Mouse (Mus musculus) kidney, adult 11 months (tissue): ENCODE data around the gene Pkd1l3.

ENCODE experiments used
- DNase-seq: peaks from one replicate; pipeline ENCODE4 v3.0.0; 2022

Gene Pkd1l3

GRCm38 (mm10) chr8:109635146-109635545 lies 20.8 kb downstream of the Pkd1l3 start:
- DNase-seq: no peak

GRCm38 (mm10) chr8:109638851-109639250 lies 24.5 kb downstream of the Pkd1l3 start:
- DNase-seq: no peak

- DNase-seq: no peak
These were observed 26.1 kb downstream of the Pkd1l3 start for GRCm38 (mm10) chr8:109640410-109640809.

DNA sequence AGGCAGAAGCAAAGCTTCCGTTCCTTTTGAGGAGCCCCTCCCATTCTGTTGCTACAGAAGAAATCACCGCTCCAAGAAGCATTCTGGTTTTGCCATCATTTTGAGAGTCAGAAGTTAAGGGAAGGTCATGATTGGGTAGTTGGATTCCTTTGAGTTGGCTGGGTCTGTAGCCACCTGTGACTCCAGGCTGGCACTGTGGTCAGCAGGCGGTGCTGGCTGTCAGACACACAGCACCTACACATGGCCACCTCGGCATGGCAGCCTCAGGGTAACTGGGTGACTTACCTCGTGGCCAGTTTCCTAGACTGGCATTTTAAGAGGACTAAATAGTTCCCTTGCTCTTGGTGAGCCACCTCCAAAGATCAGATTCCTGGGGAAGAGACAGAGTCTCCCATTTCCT lies 26.9 kb downstream of the Pkd1l3 start:
- DNase-seq: no peak

DNA sequence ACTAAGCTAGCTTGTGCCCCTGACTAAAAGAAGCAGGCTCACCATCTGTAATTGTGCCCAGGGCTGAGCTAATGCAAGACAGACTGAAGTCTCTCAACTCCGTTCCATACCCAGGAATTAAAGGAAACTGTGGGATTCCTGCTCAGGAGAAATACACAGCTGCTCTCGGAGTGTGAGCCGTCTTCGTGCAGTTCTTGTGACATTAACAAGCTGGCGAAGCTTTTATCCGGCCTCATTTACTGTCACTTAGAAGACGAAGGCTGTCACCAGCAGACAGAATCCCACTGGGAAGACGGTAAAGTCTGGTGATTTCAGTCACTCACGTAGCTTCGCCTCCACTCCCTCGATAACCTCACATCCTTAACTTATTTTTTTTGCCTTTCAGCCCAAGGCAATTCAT lies 33.0 kb downstream of the Pkd1l3 start:
- DNase-seq: no peak

GRCm38 (mm10) chr8:109648469-109648868 lies 34.2 kb downstream of the Pkd1l3 start:
- DNase-seq: no peak

GRCm38 (mm10) chr8:109650801-109651200 lies 36.5 kb downstream of the Pkd1l3 start:
- no peak for DNase-seq

GRCm38 (mm10) chr8:109656860-109657259 lies 42.5 kb downstream of the Pkd1l3 start:
- DNase-seq: no peak

DNA sequence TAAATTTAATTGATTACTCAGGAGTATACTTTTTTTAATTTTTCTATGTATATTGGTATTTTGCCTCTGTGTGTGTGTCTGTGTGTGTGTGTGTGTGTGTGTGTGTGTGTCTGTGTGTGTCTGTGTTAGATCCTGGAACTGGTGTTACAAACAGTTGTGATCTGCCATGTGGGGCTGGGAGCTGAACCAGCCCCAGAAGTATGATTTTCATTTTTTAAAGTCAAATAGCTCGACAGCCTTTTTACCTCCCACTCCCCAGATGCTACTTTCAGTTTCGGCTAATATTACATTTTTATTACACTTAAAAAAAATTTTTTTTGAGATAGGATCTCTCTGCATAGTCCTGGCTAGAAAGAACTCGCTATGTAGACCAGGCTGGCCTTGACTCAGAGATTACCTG lies 48.0 kb downstream of the Pkd1l3 start:
- DNase-seq: no peak

DNA sequence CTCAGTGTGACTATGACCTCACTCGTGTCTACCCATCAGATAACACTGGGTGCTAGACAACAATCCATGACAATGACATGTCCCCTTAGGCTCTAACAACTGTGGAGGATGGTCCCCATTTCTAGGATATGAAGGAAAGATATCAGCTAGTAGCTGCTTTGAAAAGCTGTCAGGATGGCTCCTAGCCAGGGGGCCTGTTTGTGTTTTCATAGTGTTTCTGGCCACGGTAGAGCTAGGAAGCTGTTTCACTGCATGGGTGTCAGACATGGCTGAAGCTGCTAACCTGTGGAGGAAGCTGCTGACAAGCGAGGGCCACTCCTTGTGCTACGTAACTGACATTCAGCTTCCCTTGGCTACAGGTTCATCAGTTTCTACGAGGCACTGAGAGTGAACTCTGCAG lies 52.3 kb downstream of the Pkd1l3 start:
- DNase-seq: no peak

GRCm38 (mm10) chr8:109672656-109673055 lies 58.3 kb downstream of the Pkd1l3 start:
- no peak for DNase-seq

- DNase-seq: peak; percentile 48
These were observed 59.3 kb downstream of the Pkd1l3 start for GRCm38 (mm10) chr8:109673596-109673995.

GRCm38 (mm10) chr8:109675896-109676643 lies 61.8 kb downstream of the Pkd1l3 start:
- DNase-seq: no peak

DNA sequence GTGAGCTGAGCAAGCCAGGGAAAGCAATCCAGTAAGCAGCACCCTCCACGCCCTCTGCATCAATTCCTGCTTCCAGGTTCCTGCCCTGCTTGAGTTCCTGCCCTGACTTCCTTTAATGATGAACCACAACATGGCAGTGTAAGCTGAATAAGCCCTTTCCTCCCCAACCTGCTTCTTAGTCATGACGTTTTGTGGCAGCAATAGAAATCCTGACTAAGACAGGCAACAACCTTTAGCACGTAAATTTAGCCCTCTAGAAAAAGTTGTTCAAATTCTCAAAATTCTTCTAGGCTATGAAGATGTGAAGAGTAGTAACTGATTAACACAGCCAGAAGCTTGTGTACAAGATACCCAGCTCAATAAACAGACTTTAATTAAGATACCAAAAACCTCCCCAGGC lies 67.2 kb downstream of the Pkd1l3 start:
- peak; percentile 19 for DNase-seq

- DNase-seq: no peak
These were observed 67.8 kb downstream of the Pkd1l3 start for GRCm38 (mm10) chr8:109682120-109682519.

GRCm38 (mm10) chr8:109687248-109687647 lies 72.9 kb downstream of the Pkd1l3 start:
- DNase-seq: no peak

DNA sequence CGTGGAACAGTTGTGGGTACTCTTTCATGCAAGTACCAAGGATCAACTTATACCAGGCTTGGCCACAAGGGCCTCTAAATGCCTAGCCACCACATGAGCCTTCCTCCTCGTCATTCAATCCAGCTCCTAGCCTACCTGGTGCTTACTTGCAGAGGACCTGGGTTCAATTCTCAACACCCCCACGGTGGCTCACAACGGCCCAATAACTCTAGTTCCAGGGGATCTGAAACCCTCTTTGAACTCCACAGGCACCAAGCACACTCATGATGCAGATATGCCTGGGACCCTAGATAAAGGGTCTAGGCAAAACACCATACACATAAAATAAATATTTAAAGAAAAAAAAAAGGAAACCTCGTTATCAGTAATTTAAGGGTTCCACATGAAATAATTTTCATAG lies 77.5 kb downstream of the Pkd1l3 start:
- no peak for DNase-seq

DNA sequence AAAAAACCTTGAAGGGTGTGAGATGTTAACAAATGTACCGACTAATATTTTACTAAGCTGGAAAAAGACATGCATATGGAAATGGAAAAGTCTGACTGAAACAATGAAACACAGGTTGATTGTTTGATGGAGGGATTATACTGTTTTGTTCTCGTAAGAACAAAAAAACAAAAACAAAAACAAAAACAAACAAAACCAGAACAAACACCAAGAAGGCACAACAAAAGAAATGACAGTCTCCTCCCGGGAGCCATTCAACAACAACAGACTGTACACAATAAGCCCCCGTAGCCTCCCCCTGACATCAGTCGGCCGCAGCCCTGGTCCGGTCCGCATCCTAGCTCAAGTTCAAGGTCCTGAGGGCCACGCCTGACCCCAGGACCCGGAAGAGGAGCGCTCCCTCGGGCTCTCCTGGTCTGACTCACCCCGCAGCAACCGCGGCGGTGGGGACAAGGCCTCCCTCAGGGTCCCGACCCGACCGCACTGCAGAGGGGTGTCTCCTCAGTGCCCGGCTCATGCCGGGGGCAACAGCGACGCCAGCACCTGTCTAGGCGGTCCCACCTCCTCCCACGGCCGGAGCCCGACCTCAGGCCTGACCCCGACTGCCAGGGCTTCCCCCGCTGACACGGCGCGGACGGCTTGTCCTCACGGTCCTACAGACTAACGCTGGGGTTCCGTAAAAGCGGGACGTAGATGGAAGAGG lies 78.3 kb downstream of the Pkd1l3 start:
- no peak for DNase-seq

- peak; percentile 97 for DNase-seq
These were observed 79.0 kb downstream of the Pkd1l3 start, which contains the start of gene Ist1 for GRCm38 (mm10) chr8:109693146-109693900. Gene Ist1 (minus strand): TSS chr8:109693260.

DNA sequence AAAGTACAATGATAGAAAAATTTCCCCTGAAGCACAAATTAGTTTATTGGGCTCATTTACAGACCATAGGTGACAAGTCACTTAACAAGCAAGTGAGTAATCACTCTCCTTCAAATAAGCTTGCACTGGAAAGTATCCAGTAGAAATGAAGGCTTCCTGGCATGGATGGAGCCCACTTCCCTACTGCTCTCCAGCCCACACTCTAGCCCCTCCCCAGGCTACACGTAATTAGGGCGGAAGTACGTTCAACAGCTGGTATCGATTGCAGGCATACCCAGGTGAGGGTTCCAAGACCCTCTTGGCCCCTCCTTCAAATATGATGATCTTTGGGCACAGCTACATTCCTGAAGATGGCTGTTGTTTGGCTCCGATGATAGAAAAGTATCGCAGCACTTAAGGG lies 79.8 kb downstream of the Pkd1l3 start:
- DNase-seq: no peak

- no peak for DNase-seq
These were observed 83.4 kb downstream of the Pkd1l3 start for GRCm38 (mm10) chr8:109697754-109698153.

- no peak for DNase-seq
These were observed 84.2 kb downstream of the Pkd1l3 start for GRCm38 (mm10) chr8:109698477-109698876.

GRCm38 (mm10) chr8:109704565-109705319 lies 90.4 kb downstream of the Pkd1l3 start:
- no peak for DNase-seq
